Mouse (Mus musculus) liver, embryonic 11.5 days (tissue): Measurements from ENCODE around the gene Itfg2. TPM values are rescaled to one million over a fixed set of nuclear protein-coding genes. Genes with fewer than 3 reads are reported as not detected.
A peak's percentile ranks its signal among the peaks of the same experiment; 100 is the strongest.

Experiments
- ATAC-seq: fragments of 200-750 bp; cut with Nextera tagmentation; replicated peaks from 2 replicates; pipeline ENCODE4 v1.8.0; 2017; ENCODE audit warnings: moderate number of reproducible peaks, mild to moderate bottlenecking, moderate TSS enrichment, moderate library complexity; ENCODE audit not compliant: low FRiP score
- DNase-seq: peaks from one replicate; pipeline ENCODE4 v3.0.0-alpha.2; 2017; ENCODE audit warnings: low spot score
- H3K27ac ChIP-seq: fragments of 300-500 bp; sonication (generic); 2 replicates; pipeline ENCODE4 v1.5.1; 2014; ENCODE audit warnings: mild to moderate bottlenecking, low read depth, low read length, control low read depth
- H3K27me3 ChIP-seq: fragments of 300-500 bp; sonication (generic); replicated peaks from 2 replicates; pipeline ENCODE4 v1.6.1; 2014; ENCODE audit warnings: low read length, mixed read lengths; ENCODE audit not compliant: control insufficient read depth, insufficient read depth
- H3K36me3 ChIP-seq: fragments of 300-500 bp; sonication (generic); 2 replicates; pipeline ENCODE4 v1.6.1; 2014; ENCODE audit warnings: mild to moderate bottlenecking, low read length, moderate library complexity, mixed read lengths; ENCODE audit not compliant: control insufficient read depth, insufficient read depth
- H3K4me1 ChIP-seq: fragments of 300-500 bp; sonication (generic); replicated peaks from 2 replicates; pipeline ENCODE4 v1.6.1; 2014; ENCODE audit warnings: low read length, mixed read lengths; ENCODE audit not compliant: control insufficient read depth, insufficient read depth
- H3K4me2 ChIP-seq: fragments of 300-500 bp; sonication (generic); 2 replicates; pipeline ENCODE4 v1.6.1; 2014; ENCODE audit warnings: mild to moderate bottlenecking, control low read depth, moderate library complexity
- H3K4me3 ChIP-seq: fragments of 300-500 bp; sonication (generic); 2 replicates; pipeline ENCODE4 v1.5.1; 2014; ENCODE audit warnings: low read depth, low read length, control low read depth
- H3K9ac ChIP-seq: fragments of 300-500 bp; sonication (generic); 2 replicates; pipeline ENCODE4 v1.6.1; 2014; ENCODE audit warnings: low read depth, low read length, control low read depth
- H3K9me3 ChIP-seq: fragments of 300-500 bp; sonication (generic); 2 replicates; pipeline ENCODE4 v1.6.1; 2016; ENCODE audit warnings: low read length, inconsistent platforms, mixed read lengths; ENCODE audit not compliant: control insufficient read depth
- WGBS: fragments of 180-500 bp; shearing (Covaris S2); extraction: QIAGEN DNeasy Blood & Tissue Kit; methylation state at CpG from one replicate; pipeline ENCODE4 v1.1.7; 2014; 5-methylcytosine and 5-hydroxymethylcytosine counted together
- polyA plus RNA-seq: library from polyadenylated mRNA; unstranded; fragments of >200 nt; fragmentation: Nextera tagmentation; extraction: Ambion mirVana; gene quantifications from 2 replicates; pipeline ENCODE4 v1.2.1, GENCODE M21; 2014

Itfg2 gene
- polyA plus RNA-seq, 1 experiment from 2014 or later, result 30.1 TPM

GRCm38 (mm10) chr6:128364721-128365120 lies 60.0 kb downstream of the Itfg2 start:
- 0 out of 2 replicates have a peak overlapping the region, but pooled peaks have one; percentile 9 for H3K4me2 ChIP-seq
- WGBS, result 84% methylated on average over 6 of the region's 6 CpGs
- ATAC-seq, result no peak
- H3K9ac ChIP-seq, result no peak overlapping the region
- no peak overlapping the region for H3K27ac ChIP-seq
- H3K27me3 ChIP-seq, result no peaks in the 10 kb centered on the region
- H3K36me3 ChIP-seq, result peaks cover 25% of the 10 kb centered on the region
- H3K9me3 ChIP-seq, result no peaks in the 10 kb centered on the region
- no peak overlapping the region for H3K4me3 ChIP-seq
- no peak for DNase-seq
- peaks cover 10% of the 10 kb centered on the region for H3K4me1 ChIP-seq

GRCm38 (mm10) chr6:128363007-128363825 lies 61.5 kb downstream of the Itfg2 start:
- Histone ChIP-seq H3K4me1 (peaks cover 10% of the 10 kb centered on the region), H3K27ac (peak overlapping the region; percentile 95), H3K36me3 (peaks cover 23% of the 10 kb centered on the region)

GRCm38 (mm10) chr6:128362381-128363006 lies 62.2 kb downstream of the Itfg2 start, which contains the start of the genes Rhno1 and Foxm1:
TSS of gene Rhno1 (minus strand) at chr6:128362911.
TSS of gene Foxm1 (plus strand) at chr6:128362967.
- peaks cover 28% of the 10 kb centered on the region for H3K36me3 ChIP-seq

More at GRCm38 (mm10) chr6:128363007-128363825, 61.5 kb downstream of the Itfg2 start:
- 2% methylated on average over 40 of the region's 46 CpGs for WGBS
- DNase-seq, result peak; percentile 73
- peak overlapping the region; percentile 93 for H3K9ac ChIP-seq
- no peaks in the 10 kb centered on the region for H3K27me3 ChIP-seq
- no peaks in the 10 kb centered on the region for H3K9me3 ChIP-seq
- H3K4me3 ChIP-seq, result peak overlapping the region; percentile 97
- ATAC-seq, result peak; percentile 53
- H3K4me2 ChIP-seq, result peak overlapping the region; percentile 64

GRCm38 (mm10) chr6:128361901-128362300 lies 62.8 kb downstream of the Itfg2 start:
- peak overlapping the region; percentile 95 for H3K27ac ChIP-seq
- peak overlapping the region; percentile 64 for H3K4me2 ChIP-seq
- peak overlapping the region; percentile 97 for H3K4me3 ChIP-seq
- no peaks in the 10 kb centered on the region for H3K27me3 ChIP-seq
- H3K4me1 ChIP-seq, result peaks cover 10% of the 10 kb centered on the region
- H3K9ac ChIP-seq, result peak overlapping the region; percentile 93
- H3K9me3 ChIP-seq, result no peaks in the 10 kb centered on the region
- ATAC-seq, result no peak
- peaks cover 26% of the 10 kb centered on the region for H3K36me3 ChIP-seq
- DNase-seq, result no peak
- 16% methylated on average over 9 of the region's 9 CpGs for WGBS

More at GRCm38 (mm10) chr6:128362381-128363006, 62.2 kb downstream of the Itfg2 start, which contains the start of the genes Rhno1 and Foxm1:
- peak within 1 kb of the TSS; percentile 95 for H3K27ac ChIP-seq
- H3K9ac ChIP-seq, result peak within 1 kb of the TSS; percentile 93
- under 1% methylated on average over 59 of the region's 76 CpGs for WGBS
- H3K27me3 ChIP-seq, result no peaks in the 10 kb centered on the region
- ATAC-seq (peak; percentile 86), DNase-seq (peak; percentile 86)
- H3K4me3 ChIP-seq, result peak within 1 kb of the TSS; percentile 97
- no peaks in the 10 kb centered on the region for H3K9me3 ChIP-seq
- peak within 1 kb of the TSS; percentile 64 for H3K4me2 ChIP-seq
- peaks cover 10% of the 10 kb centered on the region for H3K4me1 ChIP-seq

Other genes with a start within 250 kb of the Itfg2 start
- 0.95 and 1.9 TPM in 2 replicates for gene Tead4, start 124.1 kb downstream of the Itfg2 start, polyA plus RNA-seq
- gene Tulp3, start 69.1 kb downstream of the Itfg2 start, polyA plus RNA-seq, result 9.5 and 10.1 TPM in 2 replicates
- gene Rhno1, start 62.0 kb downstream of the Itfg2 start, polyA plus RNA-seq, result 120 and 126 TPM in 2 replicates
- gene Foxm1, start 62.0 kb downstream of the Itfg2 start, polyA plus RNA-seq, result 34.2 and 38.3 TPM in 2 replicates
- gene Tex52, start 49.5 kb downstream of the Itfg2 start, polyA plus RNA-seq, result 0.14 TPM in 1 of 2 replicates, not detected in the other
- gene Gm44596, start 49.4 kb downstream of the Itfg2 start, polyA plus RNA-seq, result not detected in 2 replicates
- 2.9 and 3.5 TPM in 2 replicates for gene Nrip2, start 25.6 kb downstream of the Itfg2 start, polyA plus RNA-seq
- 541 and 572 TPM in 2 replicates for gene Fkbp4, start 13.7 kb upstream of the Itfg2 start, polyA plus RNA-seq
- gene Pzp, start 101.8 kb upstream of the Itfg2 start, polyA plus RNA-seq, result 17.8 and 19.8 TPM in 2 replicates
- 0.45 and 1.3 TPM in 2 replicates for gene A2ml1, start 156.7 kb upstream of the Itfg2 start, polyA plus RNA-seq
- gene Klrb1a, start 198.6 kb upstream of the Itfg2 start, polyA plus RNA-seq, result 0.18 TPM in 1 of 2 replicates, not detected in the other
- not detected in 2 replicates for gene Clec2h, start 237.5 kb upstream of the Itfg2 start, polyA plus RNA-seq